Mouse (Mus musculus): ENCODE data around the gene Zfp358. TPM values are rescaled to one million over a fixed set of nuclear protein-coding genes. Genes with fewer than 3 reads are reported as not detected.
A peak's percentile ranks its signal among the peaks of the same experiment; 100 is the strongest.

Zfp358 gene
- 75.9 and 76.7 TPM in 2 replicates for polyA plus RNA-seq (2012; rRNA removed)

- peak; percentile 49; the same call in 1 of the 2 replicates for TF ChIP-seq POLR2A (IDR thresholded peaks at IDR 0.05; ENCODE audit: control insufficient read depth, extremely low read depth, insufficient read depth, low read length, poor library complexity)
- no peak for TF ChIP-seq CTCF (IDR thresholded peaks at IDR 0.05; ENCODE audit: borderline replicate concordance, control insufficient read depth, extremely low read depth, insufficient read depth, low read length, poor library complexity)
- Histone ChIP-seq H3K27ac (ENCODE audit: control insufficient read depth, insufficient read depth, low read length) (no peak within 1 kb of the TSS), H3K4me1 (replicated peaks; ENCODE audit: control insufficient read depth, insufficient read depth, low read length) (peaks cover 8% of the 10 kb centered on the region), H3K36me3 (ENCODE audit: control insufficient read depth, insufficient read depth, low read length) (no peaks in the 10 kb centered on the region), H3K4me3 (ENCODE audit: control insufficient read depth, insufficient read depth, low read length) (peak within 1 kb of the TSS; percentile 98), H3K27me3 (ENCODE audit: control insufficient read depth, insufficient read depth, low read length) (no peaks in the 10 kb centered on the region)
- peak; percentile 65 for DNase-seq
- WGBS = 1% methylated on average over 54 of the region's 64 CpGs
These were observed at the start of gene Zfp358 for GRCm38 (mm10) chr8:3492901-3493844. TSS of gene Zfp358 (plus strand) at chr8:3493138.

- WGBS = 95% methylated on average over 2 of the region's 2 CpGs
- Histone ChIP-seq H3K27ac (ENCODE audit: control insufficient read depth, insufficient read depth, low read length) (no peak overlapping the region), H3K27me3 (ENCODE audit: control insufficient read depth, insufficient read depth, low read length) (no peaks in the 10 kb centered on the region), H3K36me3 (ENCODE audit: control insufficient read depth, insufficient read depth, low read length) (peaks cover 65% of the 10 kb centered on the region), H3K4me3 (ENCODE audit: control insufficient read depth, insufficient read depth, low read length) (no peak overlapping the region), H3K4me1 (replicated peaks; ENCODE audit: control insufficient read depth, insufficient read depth, low read length) (no peaks in the 10 kb centered on the region)
- no peak for DNase-seq
- no peak for TF ChIP-seq CTCF (IDR thresholded peaks at IDR 0.05; ENCODE audit: borderline replicate concordance, control insufficient read depth, extremely low read depth, insufficient read depth, low read length, poor library complexity)
- TF ChIP-seq POLR2A (IDR thresholded peaks at IDR 0.05; ENCODE audit: control insufficient read depth, extremely low read depth, insufficient read depth, low read length, poor library complexity) = no peak
These were observed 43.7 kb upstream of the Zfp358 start for GRCm38 (mm10) chr8:3449226-3449625.

- 63% methylated on average over 5 of the region's 5 CpGs for WGBS
- TF ChIP-seq CTCF (IDR thresholded peaks at IDR 0.05; ENCODE audit: borderline replicate concordance, control insufficient read depth, extremely low read depth, insufficient read depth, low read length, poor library complexity) (peak; percentile 88), POLR2A (IDR thresholded peaks at IDR 0.05; ENCODE audit: control insufficient read depth, extremely low read depth, insufficient read depth, low read length, poor library complexity) (no peak)
- Histone ChIP-seq H3K4me1 (replicated peaks; ENCODE audit: control insufficient read depth, insufficient read depth, low read length) (no peaks in the 10 kb centered on the region), H3K4me3 (ENCODE audit: control insufficient read depth, insufficient read depth, low read length) (no peak overlapping the region), H3K36me3 (ENCODE audit: control insufficient read depth, insufficient read depth, low read length) (peaks cover 80% of the 10 kb centered on the region), H3K27ac (ENCODE audit: control insufficient read depth, insufficient read depth, low read length) (no peak overlapping the region), H3K27me3 (ENCODE audit: control insufficient read depth, insufficient read depth, low read length) (no peaks in the 10 kb centered on the region)
- no peak for DNase-seq
These were observed 42.3 kb upstream of the Zfp358 start for GRCm38 (mm10) chr8:3450670-3451069.

- DNase-seq = no peak
- Histone ChIP-seq H3K36me3 (ENCODE audit: control insufficient read depth, insufficient read depth, low read length) (peaks cover 79% of the 10 kb centered on the region), H3K4me3 (ENCODE audit: control insufficient read depth, insufficient read depth, low read length) (no peak overlapping the region), H3K4me1 (replicated peaks; ENCODE audit: control insufficient read depth, insufficient read depth, low read length) (no peaks in the 10 kb centered on the region), H3K27ac (ENCODE audit: control insufficient read depth, insufficient read depth, low read length) (no peak overlapping the region), H3K27me3 (ENCODE audit: control insufficient read depth, insufficient read depth, low read length) (no peaks in the 10 kb centered on the region)
- WGBS = 98% methylated on average over 25 of the region's 25 CpGs
- no peak for TF ChIP-seq POLR2A (IDR thresholded peaks at IDR 0.05; ENCODE audit: control insufficient read depth, extremely low read depth, insufficient read depth, low read length, poor library complexity)
- no peak for TF ChIP-seq CTCF (IDR thresholded peaks at IDR 0.05; ENCODE audit: borderline replicate concordance, control insufficient read depth, extremely low read depth, insufficient read depth, low read length, poor library complexity)
These were observed 40.9 kb upstream of the Zfp358 start for GRCm38 (mm10) chr8:3451992-3452391.

- TF ChIP-seq POLR2A (IDR thresholded peaks at IDR 0.05; ENCODE audit: control insufficient read depth, extremely low read depth, insufficient read depth, low read length, poor library complexity) (no peak), CTCF (IDR thresholded peaks at IDR 0.05; ENCODE audit: borderline replicate concordance, control insufficient read depth, extremely low read depth, insufficient read depth, low read length, poor library complexity) (no peak)
- no peaks in the 10 kb centered on the region for H3K36me3 ChIP-seq (ENCODE audit: control insufficient read depth, insufficient read depth, low read length)
- no peak overlapping the region for H3K4me3 ChIP-seq (ENCODE audit: control insufficient read depth, insufficient read depth, low read length)
- peaks cover 4% of the 10 kb centered on the region; the same call in 1 of the 2 replicates for H3K4me1 ChIP-seq (replicated peaks; ENCODE audit: control insufficient read depth, insufficient read depth, low read length)
- 100% methylated on average over 2 of the region's 2 CpGs for WGBS
- H3K27me3 ChIP-seq (ENCODE audit: control insufficient read depth, insufficient read depth, low read length) = no peaks in the 10 kb centered on the region
- no peak overlapping the region for H3K27ac ChIP-seq (ENCODE audit: control insufficient read depth, insufficient read depth, low read length)
- DNase-seq = no peak
These were observed 29.7 kb upstream of the Zfp358 start for GRCm38 (mm10) chr8:3463248-3463647.

GRCm38 (mm10) chr8:3464309-3464708 lies 28.6 kb upstream of the Zfp358 start:
- Histone ChIP-seq H3K27me3 (ENCODE audit: control insufficient read depth, insufficient read depth, low read length) (no peaks in the 10 kb centered on the region), H3K4me1 (replicated peaks; ENCODE audit: control insufficient read depth, insufficient read depth, low read length) (peaks cover 5% of the 10 kb centered on the region; the same call in 1 of the 2 replicates), H3K4me3 (ENCODE audit: control insufficient read depth, insufficient read depth, low read length) (no peak overlapping the region), H3K27ac (ENCODE audit: control insufficient read depth, insufficient read depth, low read length) (no peak overlapping the region), H3K36me3 (ENCODE audit: control insufficient read depth, insufficient read depth, low read length) (no peaks in the 10 kb centered on the region)
- peak; percentile 63 for DNase-seq
- TF ChIP-seq POLR2A (IDR thresholded peaks at IDR 0.05; ENCODE audit: control insufficient read depth, extremely low read depth, insufficient read depth, low read length, poor library complexity) (no peak), CTCF (IDR thresholded peaks at IDR 0.05; ENCODE audit: borderline replicate concordance, control insufficient read depth, extremely low read depth, insufficient read depth, low read length, poor library complexity) (no peak)
- WGBS = 66% methylated on average over 5 of the region's 5 CpGs

All from thymus, adult 2 months (tissue).